Mouse (Mus musculus): ENCODE measurements at regions not wholly inside any gene's neighbourhood (a gene's known extent, or its start where the extent isn't known, plus 50 kb on each side); places are given as distances from the start of the nearest gene placed in this dataset.
A peak's percentile ranks its signal among the peaks of the same experiment; 100 is the strongest.

DNA sequence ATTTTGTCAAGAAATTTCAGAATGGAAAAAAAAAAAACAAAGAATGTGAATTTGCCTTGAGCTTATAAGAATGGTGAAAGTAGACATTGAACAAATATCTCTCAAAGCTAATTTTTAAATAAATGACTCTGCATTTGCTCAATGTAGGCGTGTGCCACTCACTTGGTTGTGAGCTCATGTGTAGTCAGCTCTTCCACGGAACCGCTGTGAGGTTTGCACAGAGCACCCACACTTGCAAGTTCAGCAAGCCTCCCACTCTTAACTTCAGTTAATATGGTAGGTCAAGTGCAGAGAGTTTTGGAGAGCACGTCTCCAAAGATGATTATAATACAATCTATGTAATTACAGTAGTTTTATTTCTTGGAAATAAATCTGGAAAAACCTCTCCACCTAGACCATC is 479.9 kb upstream of the Mef2c start:
- DNase-seq (ENCODE audit: low spot score in 2 of 2) = peak in 1 of 2 experiments; percentile 12

DNA sequence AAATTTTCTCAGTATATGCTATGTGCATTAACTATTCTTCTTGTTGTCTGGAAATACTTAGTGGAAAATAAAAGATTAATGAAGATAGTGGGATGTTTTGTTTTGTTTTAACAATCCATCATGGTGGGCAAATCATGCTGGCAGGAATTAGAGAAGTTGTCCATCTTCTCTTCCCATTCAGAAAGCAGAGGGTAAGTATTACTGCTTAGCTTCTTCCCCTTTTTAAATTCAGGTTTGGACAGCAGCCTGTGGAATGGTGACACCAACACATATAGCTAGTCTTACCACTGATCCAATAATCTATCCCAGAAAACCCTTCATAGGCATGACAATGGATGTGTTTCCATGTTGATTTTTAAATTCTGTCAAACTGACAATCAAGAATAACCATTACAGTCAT is 467.9 kb upstream of the Mef2c start:
- no peak for DNase-seq (ENCODE audit: low spot score in 2 of 2)

DNA sequence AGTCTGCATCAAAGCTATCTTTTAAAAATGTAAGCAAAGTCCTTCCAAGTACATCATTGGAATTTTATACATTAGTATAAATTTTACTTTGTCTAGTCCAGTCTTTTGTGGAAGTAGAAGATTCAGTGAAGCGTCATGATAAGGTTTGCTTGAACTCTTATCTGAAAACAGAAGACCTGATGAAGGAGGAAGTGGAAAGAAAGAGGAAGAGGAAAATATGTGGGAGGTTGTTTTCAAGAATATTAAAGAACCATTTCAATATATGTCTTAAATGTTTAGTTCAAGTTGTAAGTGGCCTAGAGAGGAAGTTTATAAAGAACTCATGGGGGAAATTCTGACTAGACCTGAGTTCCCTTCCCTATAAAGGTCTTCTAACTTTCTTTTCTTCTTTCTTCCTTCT is 462.3 kb upstream of the Mef2c start:
- no peak for DNase-seq (ENCODE audit: low spot score in 2 of 2)

DNA sequence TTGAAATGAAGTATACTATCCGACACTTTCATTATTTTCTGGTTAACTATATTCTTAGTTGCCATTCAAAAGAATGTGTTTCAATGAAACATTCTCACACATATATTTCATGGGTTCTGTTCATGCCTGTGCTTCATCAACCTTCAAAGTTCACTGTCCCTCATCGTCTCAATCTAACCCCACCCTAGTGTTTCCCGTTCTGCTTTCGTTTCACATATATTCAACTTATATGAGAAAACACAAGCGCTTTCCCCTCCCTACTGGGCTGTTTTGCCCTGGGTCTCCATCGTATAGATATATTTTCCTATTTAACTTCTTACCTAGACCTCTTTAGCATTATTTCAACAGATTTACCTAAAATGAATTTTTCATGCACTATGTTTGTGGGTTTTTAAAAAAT is 458.3 kb upstream of the Mef2c start:
- no peak for DNase-seq (ENCODE audit: low spot score in 2 of 2)

DNA sequence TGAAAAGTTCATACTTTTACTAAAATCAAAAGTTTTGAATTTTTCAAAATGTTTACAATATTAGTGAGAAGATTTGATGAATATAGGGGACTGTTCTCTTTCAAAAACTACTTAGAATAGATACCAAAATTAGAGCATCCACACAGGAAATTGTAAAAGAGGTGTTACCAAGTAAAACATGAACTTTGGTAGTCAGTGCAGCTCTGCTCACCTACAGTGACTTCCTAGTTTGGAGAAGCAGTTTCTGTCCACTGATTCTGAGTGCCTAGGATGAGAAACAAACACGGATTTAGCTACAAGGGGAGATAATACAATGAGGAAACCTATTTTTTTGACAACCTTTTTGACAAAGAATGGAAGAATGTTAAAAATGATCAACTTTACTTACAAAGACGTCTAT is 457.9 kb upstream of the Mef2c start:
- DNase-seq (ENCODE audit: low spot score in 2 of 2) = no peak

DNA sequence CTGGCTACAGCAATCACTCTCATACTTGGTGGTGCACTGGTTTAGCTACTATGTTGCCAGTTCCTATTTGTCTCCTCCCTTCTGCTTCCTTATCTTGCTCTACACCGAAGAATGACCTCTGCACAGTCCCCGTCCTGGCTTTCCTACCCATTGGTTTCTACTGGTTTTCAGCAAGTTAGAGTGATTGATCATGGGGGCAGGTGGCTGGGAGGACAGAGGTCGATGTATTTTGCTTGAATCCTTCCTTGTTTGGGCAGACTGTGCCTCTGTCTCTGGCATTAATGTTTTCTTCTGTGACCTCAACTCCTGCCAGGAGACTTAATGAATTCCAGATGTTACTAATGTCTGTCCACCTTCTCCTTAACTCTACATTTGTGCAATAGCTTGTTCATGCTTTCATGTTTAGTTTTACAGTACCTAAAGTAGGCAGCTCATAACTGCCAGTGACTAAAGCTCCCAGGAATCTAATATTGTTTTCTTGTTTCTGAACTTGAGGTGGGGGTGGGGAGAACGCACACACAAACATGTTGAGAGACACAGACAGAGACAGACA is 457.2 kb upstream of the Mef2c start:
- DNase-seq (ENCODE audit: low spot score in 2 of 2) = no peak

DNA sequence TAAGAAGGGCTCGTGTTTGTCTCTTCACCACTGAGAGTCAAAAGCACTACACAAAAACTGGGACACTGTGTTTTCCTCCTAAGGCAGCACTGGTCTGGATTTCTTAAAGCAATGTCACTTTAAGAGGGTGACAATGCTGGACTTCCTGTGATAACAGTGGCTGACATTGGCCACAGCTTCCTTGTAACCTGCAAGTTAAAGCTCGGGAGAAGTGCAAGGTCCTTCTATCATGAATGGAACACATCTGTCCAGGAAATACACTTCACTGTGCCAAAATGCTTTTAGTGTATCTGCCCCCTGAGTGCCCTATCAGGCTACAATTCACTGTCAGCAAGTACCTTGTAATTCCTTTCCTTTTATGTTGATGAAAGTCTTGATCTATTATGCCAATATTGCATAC is 448.0 kb upstream of the Mef2c start:
- no peak for DNase-seq (ENCODE audit: low spot score in 2 of 2)

DNA sequence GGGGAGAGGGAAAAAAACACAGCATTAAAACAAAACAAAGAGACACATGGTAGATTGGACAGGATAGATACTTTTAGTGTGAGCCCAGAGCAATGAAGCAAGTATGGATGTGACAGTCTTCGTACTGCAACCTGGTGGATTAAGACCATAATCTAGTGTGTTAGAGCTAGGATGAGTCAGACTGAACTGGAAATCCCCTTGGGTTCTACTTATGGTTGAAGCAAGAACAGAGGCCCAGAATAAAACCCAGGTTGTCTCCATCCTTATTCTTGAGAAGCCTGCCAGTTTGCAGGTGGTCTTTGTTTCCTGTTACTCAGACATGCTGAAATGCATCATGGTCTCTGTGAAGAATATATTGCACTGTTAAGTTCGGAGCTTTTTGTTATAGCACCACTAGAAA is 447.4 kb upstream of the Mef2c start:
- no peak for DNase-seq (ENCODE audit: low spot score in 2 of 2)

DNA sequence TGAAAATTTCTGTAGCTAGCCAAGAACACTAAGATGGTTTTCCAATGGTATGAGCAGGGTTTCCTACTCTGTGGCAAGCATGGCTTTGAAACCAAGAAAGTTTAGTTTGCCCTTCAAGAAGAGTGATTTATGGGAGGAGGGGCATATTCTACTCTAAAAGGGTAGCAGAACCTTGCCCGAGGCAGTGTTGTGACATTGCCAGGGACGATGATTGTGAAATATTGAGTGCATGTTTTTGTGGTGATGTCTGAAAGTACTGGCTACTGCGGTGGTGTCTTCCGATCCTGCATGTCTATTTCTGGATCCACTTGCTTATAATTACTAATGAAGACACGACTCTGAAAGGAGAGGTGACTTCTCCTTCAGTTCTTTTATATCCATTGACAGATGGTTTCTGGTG is 439.1 kb upstream of the Mef2c start:
- DNase-seq (ENCODE audit: low spot score in 2 of 2) = peak in 1 of 2 experiments; percentile 26

DNA sequence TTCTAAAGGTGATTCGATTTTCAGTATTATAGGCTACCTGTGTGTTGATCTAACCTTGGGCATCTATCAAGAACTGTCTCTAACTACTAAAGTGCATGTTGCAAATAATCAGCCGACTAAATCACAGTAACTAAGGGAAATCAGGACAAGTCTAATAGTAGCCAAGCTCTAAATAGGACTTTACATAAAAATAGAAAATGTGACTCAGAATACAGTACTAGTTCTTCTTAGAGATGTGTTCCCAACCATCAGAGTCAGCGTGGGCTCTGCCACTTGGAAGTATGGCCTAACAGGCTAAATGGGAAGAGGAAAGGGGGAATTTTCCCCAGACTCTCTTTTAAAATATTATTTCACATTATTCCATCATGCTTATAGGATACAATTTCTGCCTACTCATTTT is 438.6 kb upstream of the Mef2c start:
- no peak for DNase-seq (ENCODE audit: low spot score in 2 of 2)

DNA sequence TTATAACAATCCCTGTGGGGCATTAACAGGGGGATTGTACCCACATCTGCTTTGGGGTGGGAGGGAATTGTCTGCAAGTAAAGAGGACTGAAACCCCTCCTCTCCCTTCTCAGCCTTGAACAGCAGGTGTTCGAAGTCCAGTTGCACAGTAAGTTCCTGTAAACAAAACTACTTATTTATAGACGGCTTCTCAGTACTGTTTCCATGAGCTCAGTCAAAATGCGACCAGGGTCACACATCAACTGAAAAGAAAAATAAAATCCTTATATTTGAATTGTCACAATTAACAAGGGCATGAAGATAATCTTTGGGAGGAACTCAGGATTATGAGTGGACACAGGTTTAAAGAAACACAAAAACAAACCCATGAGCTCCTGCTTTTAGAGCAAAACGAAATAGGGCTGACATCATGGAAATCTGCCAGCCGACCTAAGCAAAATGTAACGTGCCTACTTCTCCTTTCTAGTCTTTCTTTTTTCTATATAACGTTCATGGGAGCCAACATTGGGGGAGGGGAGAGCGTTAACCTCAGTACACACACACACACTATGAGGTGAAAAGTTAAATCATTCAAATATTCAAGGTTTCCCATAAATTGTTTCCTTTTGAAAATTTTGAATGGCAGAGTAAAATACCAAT is 437.6 kb upstream of the Mef2c start:
- no peak for DNase-seq (ENCODE audit: low spot score in 2 of 2)

DNA sequence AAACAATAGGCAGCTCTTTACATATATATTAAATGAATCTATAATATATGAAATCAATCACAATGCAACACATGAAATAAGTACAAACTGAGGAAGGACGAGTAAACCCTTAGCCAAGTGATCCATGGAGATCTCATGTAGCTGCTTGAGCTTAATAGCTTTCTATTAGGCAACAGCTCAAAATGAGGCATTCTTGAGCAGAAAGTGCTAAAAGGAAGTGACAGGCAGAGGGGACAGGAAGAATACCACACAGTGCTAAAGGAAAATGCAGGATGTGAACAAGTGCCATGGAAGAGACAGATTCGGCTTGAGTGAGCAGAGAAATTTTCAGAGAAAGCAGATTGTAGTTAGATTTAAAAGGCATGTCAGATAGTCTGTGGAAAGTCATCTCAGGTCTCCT is 436.3 kb upstream of the Mef2c start:
- no peak for DNase-seq (ENCODE audit: low spot score in 2 of 2)

DNA sequence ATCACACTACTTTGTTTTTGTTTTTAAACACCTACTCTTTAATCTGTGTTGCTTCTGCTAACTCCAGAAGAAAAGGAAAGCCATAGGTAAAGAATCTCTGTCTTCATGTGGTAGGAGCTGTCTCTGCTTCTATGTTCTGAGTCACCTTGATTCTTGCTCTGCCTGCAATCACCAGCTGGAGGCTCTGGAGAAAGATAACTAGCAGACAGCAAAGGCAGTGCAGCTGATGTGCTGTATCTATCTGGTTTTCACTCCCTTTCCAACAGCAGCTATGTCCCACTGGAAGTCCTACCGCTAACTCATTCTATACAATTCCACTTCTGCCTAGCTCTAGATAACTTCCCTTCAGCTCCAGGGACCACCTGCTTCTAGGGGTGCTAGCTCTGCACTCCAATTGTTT is 435.2 kb upstream of the Mef2c start:
- no peak for DNase-seq (ENCODE audit: low spot score in 2 of 2)

DNA sequence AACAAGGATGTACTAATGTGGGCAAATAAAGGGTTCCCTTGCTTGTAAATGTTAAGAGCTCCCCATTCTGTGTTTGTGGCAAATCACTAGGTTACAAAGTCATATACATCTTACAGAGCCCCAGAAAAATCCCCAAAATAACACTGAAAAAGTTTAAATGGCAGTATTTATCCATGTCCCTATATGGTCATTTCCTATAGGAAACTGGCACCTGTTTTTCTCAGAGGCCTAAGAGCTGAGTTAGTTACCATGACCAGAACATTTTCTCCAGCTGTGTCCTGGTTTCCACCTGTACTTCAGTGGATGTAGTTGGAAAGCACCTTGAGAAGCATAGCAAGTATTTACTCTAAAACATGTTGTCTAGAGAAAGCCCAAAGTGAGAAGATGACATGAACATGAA is 434.5 kb upstream of the Mef2c start:
- DNase-seq (ENCODE audit: low spot score in 2 of 2) = no peak

DNA sequence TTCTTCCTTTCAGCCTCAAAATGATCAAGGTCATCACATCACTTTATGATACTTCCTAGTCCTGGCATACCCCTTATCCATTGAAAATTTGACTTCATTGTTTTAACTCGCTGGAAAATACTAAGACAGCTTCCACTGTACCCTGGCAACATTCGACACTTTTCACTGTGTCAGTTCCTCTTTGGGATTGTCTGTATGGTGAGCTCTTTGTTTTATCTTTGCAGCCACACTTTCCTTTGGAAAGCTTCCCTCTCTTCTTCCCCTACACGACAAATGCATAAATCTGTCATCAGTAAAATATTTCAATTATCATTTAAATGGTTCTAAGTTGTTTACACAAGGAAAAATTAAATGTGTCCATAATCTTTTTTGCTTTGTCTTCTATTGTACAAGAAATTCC is 431.8 kb upstream of the Mef2c start:
- no peak for DNase-seq (ENCODE audit: low spot score in 2 of 2)

DNA sequence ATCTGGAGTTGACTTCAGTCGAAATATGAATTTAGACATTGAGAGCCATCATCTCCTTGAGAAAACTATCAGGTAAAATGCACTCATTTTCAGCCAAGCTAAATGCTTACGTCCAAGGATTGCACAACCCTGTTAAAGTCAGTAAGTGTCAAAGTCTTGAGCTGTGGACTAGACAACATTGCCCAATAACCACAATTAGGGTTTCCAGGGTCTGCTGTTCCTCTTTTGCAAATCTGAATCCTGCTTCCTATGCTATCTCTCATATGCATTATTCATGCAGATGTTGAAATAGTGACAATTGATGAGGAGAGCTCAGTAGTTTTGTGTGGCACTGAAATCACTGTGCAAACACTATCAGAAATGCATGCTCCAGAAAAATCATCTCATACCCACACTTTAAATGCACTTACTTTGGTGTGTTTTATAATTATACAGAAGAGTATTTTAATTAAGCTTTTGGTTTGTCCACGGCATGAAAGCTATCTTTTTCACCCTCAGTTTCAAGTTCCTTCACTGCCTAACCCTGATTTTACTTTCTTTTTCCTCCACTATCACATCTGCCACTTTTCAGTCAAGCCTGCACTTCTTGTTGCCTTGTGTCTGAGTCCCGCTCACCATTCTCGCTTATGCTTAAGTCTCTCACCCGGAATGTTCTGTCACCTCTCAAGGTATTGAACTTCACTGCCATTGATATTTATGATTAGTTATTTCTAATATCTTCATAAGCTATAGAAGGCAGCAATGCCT is 429.4 kb upstream of the Mef2c start:
- no peak for DNase-seq (ENCODE audit: low spot score in 2 of 2)

DNA sequence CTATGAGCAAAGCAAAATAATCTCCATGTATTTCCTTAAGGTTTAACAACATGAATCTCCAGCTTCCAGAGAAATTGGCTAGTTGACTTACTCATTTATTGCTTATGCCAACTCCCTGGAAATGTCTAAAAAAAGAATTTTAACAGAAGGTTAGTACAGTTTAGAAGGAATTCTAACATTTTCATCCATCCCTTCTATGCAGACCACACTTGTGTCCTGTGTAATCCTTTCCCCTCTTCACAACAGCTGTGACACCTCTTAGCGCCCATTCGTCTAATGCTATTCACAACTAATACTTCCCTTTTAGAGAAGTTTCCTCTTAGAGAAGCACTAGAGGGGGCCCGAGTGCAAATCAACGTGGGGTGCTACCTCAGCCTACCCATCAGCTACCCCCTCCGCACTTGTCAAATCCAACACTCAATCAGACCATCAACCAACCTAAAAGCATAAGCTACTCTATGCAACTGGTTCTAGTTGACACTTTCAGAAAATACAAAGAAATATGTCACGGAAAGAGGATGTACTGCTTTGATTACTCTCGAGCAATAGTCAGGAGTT is 428.4 kb upstream of the Mef2c start:
- DNase-seq (ENCODE audit: low spot score in 2 of 2) = no peak

DNA sequence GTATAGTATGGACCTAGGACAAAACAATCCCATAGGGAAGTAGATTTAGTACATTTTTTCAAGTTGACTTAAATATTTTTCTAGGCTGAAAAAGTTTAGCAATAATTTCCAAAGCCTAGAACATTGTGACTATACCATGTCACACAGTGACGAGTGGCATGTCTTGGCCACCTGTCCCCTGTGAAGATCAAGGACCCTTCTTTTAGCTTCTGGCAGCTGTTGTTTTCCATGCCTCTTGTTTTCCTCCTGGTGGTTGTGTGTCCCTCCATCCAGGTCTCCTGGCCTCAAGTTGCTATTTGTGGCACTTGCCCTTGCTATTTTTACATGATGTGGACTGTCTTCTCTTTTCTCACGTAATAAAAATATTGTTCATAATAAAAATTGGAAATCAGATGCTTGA is 427.2 kb upstream of the Mef2c start:
- no peak for DNase-seq (ENCODE audit: low spot score in 2 of 2)

DNA sequence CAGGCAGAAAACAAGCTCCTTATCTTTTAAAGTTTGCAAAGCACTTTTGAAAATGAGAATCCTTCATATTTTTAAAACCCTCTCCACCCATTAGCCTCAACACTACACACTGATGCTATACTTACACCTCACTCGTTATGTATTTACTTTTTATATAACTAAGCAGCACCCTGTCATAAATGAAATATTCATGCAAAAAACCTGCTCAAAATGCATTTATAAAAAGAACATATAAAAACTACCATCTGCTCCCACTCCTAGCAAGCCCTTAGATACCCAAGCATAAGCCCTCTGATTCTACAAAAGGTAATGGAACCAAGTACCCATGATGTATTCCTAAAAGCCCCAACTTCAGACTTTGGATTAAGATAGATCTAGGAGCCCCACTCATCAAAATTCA is 426.7 kb upstream of the Mef2c start:
- no peak for DNase-seq (ENCODE audit: low spot score in 2 of 2)

DNA sequence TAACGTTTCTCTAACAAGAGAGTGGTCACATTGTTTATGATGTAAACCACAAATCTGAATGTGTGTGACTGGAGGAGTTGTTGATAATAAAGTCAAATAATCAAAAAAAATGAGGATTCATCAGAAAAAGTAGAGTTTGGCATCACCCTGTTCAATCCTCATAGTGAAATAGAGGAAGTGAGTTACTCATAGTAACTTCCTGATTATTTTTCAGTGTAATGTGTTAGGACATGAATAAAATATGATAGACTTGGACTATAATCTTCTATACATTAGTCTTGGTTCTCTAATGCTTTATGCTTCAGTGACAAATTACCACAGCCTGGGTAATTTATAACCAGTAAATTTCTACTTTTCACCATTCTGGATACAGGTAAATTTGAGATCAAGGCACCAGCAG is 424.5 kb upstream of the Mef2c start:
- DNase-seq (ENCODE audit: low spot score in 2 of 2) = no peak

DNA sequence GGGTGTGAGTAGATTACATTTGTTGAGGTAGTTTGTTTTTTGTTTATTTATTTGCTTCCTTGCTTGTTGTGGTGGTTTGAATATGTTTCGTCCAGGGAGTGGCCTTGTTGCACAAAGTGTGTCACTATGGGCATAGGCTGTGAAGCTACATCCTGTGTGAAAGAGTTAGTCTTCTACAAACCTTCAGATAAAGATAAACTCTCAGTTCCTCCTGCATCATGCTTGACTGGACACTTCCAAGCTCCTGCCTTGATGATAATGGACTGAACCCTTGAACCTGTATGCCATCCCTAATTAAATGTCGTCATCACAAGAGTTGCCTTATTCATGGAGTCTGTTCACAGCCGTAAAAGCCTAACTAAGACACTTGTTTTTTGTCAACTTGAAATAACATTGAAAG is 418.9 kb upstream of the Mef2c start:
- no peak for DNase-seq (ENCODE audit: low spot score in 2 of 2)

DNA sequence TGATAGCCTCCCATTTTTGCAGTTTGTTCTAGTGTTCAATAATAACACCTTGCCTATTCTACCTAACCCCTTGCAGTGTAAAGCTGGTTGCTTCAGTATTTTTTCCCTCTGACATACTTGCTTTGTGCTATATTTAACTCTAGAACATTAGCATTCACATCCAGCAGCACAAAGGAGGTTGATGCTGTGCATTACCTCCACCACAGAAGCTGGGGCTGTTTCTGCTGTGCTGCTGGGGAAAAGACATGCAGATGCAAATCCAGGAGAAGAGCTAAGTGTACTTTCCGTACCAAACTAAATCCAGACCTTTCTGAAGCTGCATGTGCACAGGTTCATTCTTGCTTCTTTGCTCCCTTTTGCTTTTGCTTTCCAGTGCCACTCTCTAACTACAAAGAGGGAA is 403.9 kb upstream of the Mef2c start:
- no peak for DNase-seq (ENCODE audit: low spot score in 2 of 2)

DNA sequence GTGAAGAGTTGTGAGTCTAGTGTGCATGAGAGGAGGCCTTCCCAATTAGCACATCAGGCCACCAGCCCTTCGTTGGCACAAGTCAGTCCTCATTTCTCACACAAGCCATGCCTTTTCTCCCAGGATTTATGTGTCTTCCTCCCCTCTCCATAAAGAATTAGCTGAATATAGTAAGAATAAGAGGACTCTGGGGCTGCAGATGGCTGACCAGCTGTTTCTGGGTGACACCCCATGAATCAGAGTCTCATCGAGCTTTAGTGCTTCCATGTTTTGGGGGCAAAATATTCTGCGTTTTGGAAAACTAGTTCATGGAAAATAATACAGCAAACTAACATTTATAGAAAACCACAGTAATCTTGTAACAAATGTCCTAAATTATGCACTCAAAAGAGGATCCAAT is 393.2 kb upstream of the Mef2c start:
- DNase-seq (ENCODE audit: low spot score in 2 of 2) = peak; percentile 24 to 31

Data from right cerebral cortex, adult 2 months (tissue).